Mouse (Mus musculus): ENCODE data around the gene Ssc4d. TPM values are rescaled to one million over a fixed set of nuclear protein-coding genes. Genes with fewer than 3 reads are reported as not detected.

Ssc4d gene
- not detected for total RNA-seq (2023)

DNA sequence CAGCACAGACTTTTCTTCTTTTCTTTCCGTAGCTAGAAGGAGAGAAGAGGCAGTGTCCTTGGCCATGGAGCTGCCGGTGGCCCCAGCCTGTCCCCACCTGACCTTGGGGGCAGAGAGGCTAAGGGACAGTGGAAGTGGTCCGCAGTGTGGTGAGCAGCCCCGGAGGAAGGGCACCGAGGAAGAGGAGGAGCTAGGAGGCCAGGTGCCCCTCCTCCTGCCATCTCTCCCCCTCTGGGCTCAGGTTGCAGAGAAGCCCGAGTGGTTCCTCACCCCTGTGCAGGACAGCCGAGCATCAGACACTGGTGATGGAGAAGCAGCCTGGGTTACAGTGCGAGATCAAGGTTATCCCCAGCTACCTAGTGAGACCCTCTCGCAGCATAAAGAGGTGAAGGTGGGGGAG, at the start of gene Ssc4d:
Ssc4d (minus strand) TSS at position 167 of the 400 bp plus-strand sequence.

DNA sequence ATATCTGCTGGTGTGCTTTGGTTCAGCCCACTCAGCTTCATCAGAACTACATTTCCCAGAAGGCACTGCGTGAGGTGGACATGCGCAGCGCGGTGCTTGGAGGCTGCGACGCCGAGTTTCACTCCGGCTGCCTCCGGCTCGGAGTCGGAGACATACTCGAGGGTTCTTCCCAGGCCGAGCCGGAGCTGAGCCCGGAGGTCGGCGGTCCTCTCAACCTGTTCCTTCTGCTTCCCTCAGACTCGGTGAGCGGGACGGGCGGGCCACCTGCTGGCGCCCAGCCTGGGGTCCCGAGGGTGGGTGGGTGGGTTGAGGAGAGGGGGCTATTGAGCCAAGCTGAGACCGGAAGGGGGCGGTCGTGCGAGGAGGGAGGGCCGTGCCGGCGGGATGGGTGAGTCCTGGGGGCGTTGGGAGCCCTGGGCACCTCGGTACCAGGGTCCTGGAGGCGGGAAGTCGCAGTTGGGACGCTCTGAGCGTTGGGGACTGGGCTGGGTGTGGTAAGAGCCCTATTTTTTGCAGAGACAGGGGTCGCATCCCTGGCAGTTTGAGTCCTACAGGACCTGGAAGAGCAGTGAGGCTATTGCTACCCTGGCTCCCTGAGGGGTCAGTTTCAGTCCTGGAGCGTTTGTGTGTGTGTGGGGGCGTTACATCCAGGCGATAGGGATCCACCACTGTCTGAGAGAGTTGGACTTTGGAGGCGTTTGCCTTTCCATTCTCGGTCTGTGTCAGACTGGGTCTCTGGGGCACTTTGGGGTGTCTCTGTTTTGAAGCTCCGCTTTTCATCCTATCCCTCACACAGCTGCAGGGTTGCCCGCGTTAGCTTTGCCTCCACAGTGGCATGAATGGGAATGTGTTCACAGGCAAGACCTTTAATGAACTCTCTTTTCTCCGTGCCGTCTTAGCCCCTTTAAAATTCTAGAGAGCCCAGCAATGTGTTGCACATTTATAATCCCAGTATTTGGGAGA, 20.7 kb upstream of the Ssc4d start, which contains the start of gene Dtx2:
Dtx2 (plus strand) TSS at position 76 of the 963 bp plus-strand sequence.

DNA sequence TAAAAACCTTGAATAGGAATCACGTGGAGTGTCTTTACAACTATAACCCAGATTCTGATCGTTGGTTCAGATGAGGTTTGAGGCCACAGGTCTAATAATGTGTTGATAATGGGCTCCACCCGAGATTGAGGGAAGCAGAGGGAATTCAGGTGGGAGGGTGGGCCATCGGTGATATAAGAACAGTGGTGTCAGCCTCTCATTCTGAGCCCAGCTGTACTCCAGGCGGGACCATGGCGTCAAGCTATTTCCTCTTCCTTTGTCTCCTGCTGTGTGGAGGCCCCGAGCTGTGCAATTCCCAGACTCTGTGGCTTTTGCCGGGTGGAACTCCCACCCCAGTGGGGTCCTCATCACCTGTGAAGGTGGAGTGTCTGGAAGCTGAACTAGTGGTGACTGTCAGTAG, 5.6 kb upstream of the Ssc4d start, which contains the start of gene Zp3:
Zp3 (plus strand) TSS at position 196 of the 400 bp plus-strand sequence.

DNA sequence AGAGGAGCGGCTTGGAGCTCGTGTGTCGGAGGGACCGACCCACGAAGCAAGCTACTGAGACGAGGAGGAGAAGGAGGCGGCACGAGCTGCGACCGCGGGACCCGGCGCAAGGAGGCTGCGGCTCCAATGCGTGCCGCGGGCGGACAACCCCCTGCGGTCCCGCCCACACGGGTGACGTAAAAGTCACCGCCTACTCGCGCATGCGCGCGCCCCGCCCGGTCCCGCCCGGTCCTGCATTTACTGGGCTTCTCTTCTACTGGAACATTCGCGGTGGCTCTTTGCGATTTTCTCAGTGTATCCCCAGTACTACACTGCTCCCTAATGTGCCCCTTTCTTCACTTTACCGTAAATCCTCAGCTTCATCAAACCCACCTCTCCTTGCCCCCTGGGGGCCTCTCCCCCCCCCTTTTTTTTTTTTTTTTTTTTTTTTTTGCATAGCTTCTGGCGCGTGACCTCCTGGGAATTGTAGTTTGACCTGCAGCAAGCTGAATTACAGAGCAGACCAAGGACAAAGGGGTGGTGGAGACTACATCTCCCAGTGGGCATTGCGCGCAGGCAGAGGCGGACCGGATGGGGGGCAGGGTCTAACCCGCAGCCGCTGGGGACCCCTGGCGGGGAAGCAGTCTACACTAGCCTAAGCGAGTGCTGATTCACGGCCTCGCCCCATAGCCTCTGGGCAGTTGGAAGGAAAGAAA, 39.7 kb downstream of the Ssc4d start, which contains the start of gene Ywhag:
Ywhag (minus strand) TSS at position 136 of the 695 bp plus-strand sequence.

Other genes with a start within 250 kb of the Ssc4d start
- 15.5 TPM for gene Tmem120a, start 230.1 kb downstream of the Ssc4d start, total RNA-seq (2023)
- not detected for gene Styxl1, start 196.1 kb downstream of the Ssc4d start, total RNA-seq (2023)
- gene Mdh2, start 196.1 kb downstream of the Ssc4d start, total RNA-seq (2023) = 175 TPM
- not detected for gene Srrm3, start 167.6 kb downstream of the Ssc4d start, total RNA-seq (2023)
- 0.61 TPM for gene Hspb1, start 86.6 kb downstream of the Ssc4d start, total RNA-seq (2023)
- gene Ywhag, start 39.9 kb downstream of the Ssc4d start, total RNA-seq (2023) = 52.8 TPM
- gene Zp3, start 5.6 kb upstream of the Ssc4d start, total RNA-seq (2023) = not detected
- 30.0 TPM for gene Dtx2, start 20.3 kb upstream of the Ssc4d start, total RNA-seq (2023)
- gene Upk3b, start 64.0 kb upstream of the Ssc4d start, total RNA-seq (2023) = 0.43 TPM
- not detected for gene Upk3bl, start 80.0 kb upstream of the Ssc4d start, total RNA-seq (2023)
- 5.4 TPM for gene Rasa4, start 109.4 kb upstream of the Ssc4d start, total RNA-seq (2023)
- gene Polr2j, start 142.1 kb upstream of the Ssc4d start, total RNA-seq (2023) = 49.1 TPM
- 43.4 TPM for gene Lrwd1, start 161.5 kb upstream of the Ssc4d start, total RNA-seq (2023)
- 24.6 TPM for gene Alkbh4, start 161.6 kb upstream of the Ssc4d start, total RNA-seq (2023)
- 238 TPM for gene Orai2, start 196.2 kb upstream of the Ssc4d start, total RNA-seq (2023)
- gene Prkrip1, start 224.4 kb upstream of the Ssc4d start, total RNA-seq (2023) = 29.5 TPM